In the genomic region with DNA sequence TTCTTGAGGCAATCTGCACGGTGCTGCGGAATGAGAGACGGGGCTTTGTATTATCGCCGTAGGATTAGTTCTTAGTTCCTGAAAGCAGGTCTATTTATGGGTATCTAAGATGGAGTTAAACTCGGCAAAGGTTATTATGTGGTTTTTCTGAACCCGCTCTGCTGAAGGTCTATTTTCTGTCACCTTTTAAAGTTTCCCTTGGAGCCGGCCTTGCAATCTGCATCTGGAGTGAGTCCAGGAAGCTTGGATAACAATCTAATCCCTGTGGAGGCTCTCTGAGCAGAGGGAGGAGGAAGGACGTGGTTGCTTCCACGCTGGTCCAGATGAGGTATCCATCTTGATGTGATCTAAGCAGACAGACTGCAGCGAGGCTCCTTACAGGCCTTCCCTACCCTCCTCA, we compare ENCODE assay signal across 14 mouse cellular contexts. TPM values are rescaled to one million over a fixed set of nuclear protein-coding genes. Genes with fewer than 3 reads are reported as not detected.
DNase-seq lines count a peak whose midpoint lies in the region; ATAC-seq and TF ChIP-seq lines count a peak whose summit lies in the region.
"Had no signal": no experiment of that assay in that cellular context is flagged by ENCODE, and none has a peak within 500 bp of the region (broad histone marks: within the 10 kb centered on the region; RNA-seq: fewer than 3 reads in every experiment).

No protein-coding gene starts in this region.

- H3K27me3 ChIP-seq in embryonic facial prominence, embryonic 12.5 days: peaks cover 4% of the 10 kb centered on the region; the same call in 1 of the 2 replicates
- H3K27me3 ChIP-seq in embryonic facial prominence, embryonic 10.5 days (replicated peaks; ENCODE audit: low read depth, poor library complexity, severe bottlenecking): peaks cover 21% of the 10 kb centered on the region
- 0 out of 2 replicates have a peak, but pooled peaks cover 4% of the 10 kb centered on the region for H3K27me3 ChIP-seq in kidney, postnatal 0 days (ENCODE audit: insufficient read depth, low read length)
- H3K27me3 ChIP-seq in midbrain, embryonic 11.5 days (ENCODE audit: control insufficient read depth, insufficient read depth, low read length): no peaks in the 10 kb centered on the region
- H3K27me3 ChIP-seq: hindbrain, embryonic 15.5 days had no signal

- WGBS in embryonic facial prominence, embryonic 12.5 days: 44% methylated on average over 11 of the region's 11 CpGs
- 60% methylated on average over 11 of the region's 11 CpGs for WGBS in embryonic facial prominence, embryonic 10.5 days
- WGBS in kidney, postnatal 0 days: 39% methylated on average over 11 of the region's 11 CpGs
- 34% methylated on average over 11 of the region's 11 CpGs for WGBS in midbrain, embryonic 11.5 days

- DNase-seq in embryonic facial prominence, embryonic 10.5 days (ENCODE audit: low spot score): no peak
- peak; percentile 16 for DNase-seq in kidney, postnatal 0 days (ENCODE audit: low spot score)
- DNase-seq in kidney, adult 8-10 months: no peak
- DNase-seq in midbrain, embryonic 11.5 days (ENCODE audit: low spot score, missing footprints): peak; percentile 88
- peak; percentile 49 for DNase-seq in retina, postnatal 7 days (ENCODE audit: low read depth, low spot score)
- no peak for DNase-seq in right cerebral cortex, adult 18-20 months
- DNase-seq in layer of hippocampus, adult 18-20 months (ENCODE audit: low spot score in 2 of 2): no peak
- DNase-seq: adrenal gland, postnatal 25 days; cerebellum, postnatal 25 days; left cerebral cortex, postnatal 4 days; liver, postnatal 0 days had no signal

- no peaks in the 10 kb centered on the region for H3K9me3 ChIP-seq in embryonic facial prominence, embryonic 12.5 days
- H3K9me3 ChIP-seq in embryonic facial prominence, embryonic 10.5 days: no peaks in the 10 kb centered on the region
- no peaks in the 10 kb centered on the region for H3K9me3 ChIP-seq in kidney, postnatal 0 days (replicated peaks; ENCODE audit: low read length)
- H3K9me3 ChIP-seq in midbrain, embryonic 11.5 days (ENCODE audit: control insufficient read depth, low read length): no peaks in the 10 kb centered on the region
- H3K9me3 ChIP-seq: heart, embryonic 15.5 days; hindbrain, embryonic 15.5 days had no signal

- peak overlapping the region; percentile 29; the same call in 1 of the 2 replicates for H3K4me2 ChIP-seq in embryonic facial prominence, embryonic 12.5 days (replicated peaks)
- 0 out of 2 replicates have a peak overlapping the region, but pooled peaks have one; percentile 3 for H3K4me2 ChIP-seq in kidney, postnatal 0 days (ENCODE audit: low read length)
- H3K4me2 ChIP-seq in midbrain, embryonic 11.5 days: peak overlapping the region; percentile 23; the same call in 1 of the 2 replicates
- H3K4me2 ChIP-seq: heart, embryonic 15.5 days; hindbrain, embryonic 15.5 days had no signal

- no peak for TF ChIP-seq CTCF in kidney, postnatal 0 days (IDR thresholded peaks at IDR 0.05; ENCODE audit: low read depth)

- H3K27ac ChIP-seq in embryonic facial prominence, embryonic 12.5 days: no peak overlapping the region
- no peak overlapping the region for H3K27ac ChIP-seq in embryonic facial prominence, embryonic 10.5 days (replicated peaks)
- H3K27ac ChIP-seq in kidney, postnatal 0 days: no peak overlapping the region
- no peak overlapping the region for H3K27ac ChIP-seq in midbrain, embryonic 11.5 days (ENCODE audit: low read depth, low read length)
- H3K27ac ChIP-seq: heart, embryonic 15.5 days; hindbrain, embryonic 15.5 days had no signal

- no peaks in the 10 kb centered on the region for H3K36me3 ChIP-seq in embryonic facial prominence, embryonic 12.5 days
- no peaks in the 10 kb centered on the region for H3K36me3 ChIP-seq in embryonic facial prominence, embryonic 10.5 days (replicated peaks)
- H3K36me3 ChIP-seq in kidney, postnatal 0 days (ENCODE audit: insufficient read depth, low read length): no peaks in the 10 kb centered on the region
- no peaks in the 10 kb centered on the region for H3K36me3 ChIP-seq in midbrain, embryonic 11.5 days (ENCODE audit: control insufficient read depth, insufficient read depth, low read length)
- H3K36me3 ChIP-seq: heart, embryonic 15.5 days; hindbrain, embryonic 15.5 days had no signal

- H3K4me1 ChIP-seq in embryonic facial prominence, embryonic 12.5 days: no peaks in the 10 kb centered on the region
- no peaks in the 10 kb centered on the region for H3K4me1 ChIP-seq in embryonic facial prominence, embryonic 10.5 days
- no peaks in the 10 kb centered on the region for H3K4me1 ChIP-seq in kidney, postnatal 0 days (replicated peaks; ENCODE audit: insufficient read depth, low read length)
- peaks cover 7% of the 10 kb centered on the region for H3K4me1 ChIP-seq in midbrain, embryonic 11.5 days (ENCODE audit: control insufficient read depth, insufficient read depth, low read length)
- H3K4me1 ChIP-seq: heart, embryonic 15.5 days had no signal

- no peak for ATAC-seq in embryonic facial prominence, embryonic 12.5 days (ENCODE audit: insufficient number of reproducible peaks, insufficient read depth, low FRiP score, low TSS enrichment)
- no peak for ATAC-seq in kidney, postnatal 0 days (replicated peaks; ENCODE audit: low FRiP score, low read depth)
- no peak for ATAC-seq in midbrain, embryonic 11.5 days (ENCODE audit: low FRiP score)
- ATAC-seq: liver, postnatal 0 days had no signal

- no peak overlapping the region for H3K4me3 ChIP-seq in embryonic facial prominence, embryonic 12.5 days
- no peak overlapping the region for H3K4me3 ChIP-seq in embryonic facial prominence, embryonic 10.5 days
- H3K4me3 ChIP-seq in kidney, postnatal 0 days (replicated peaks; ENCODE audit: low read depth, low read length): no peak overlapping the region
- H3K4me3 ChIP-seq in midbrain, embryonic 11.5 days (ENCODE audit: low read depth, low read length): no peak overlapping the region
- H3K4me3 ChIP-seq: heart, embryonic 15.5 days; hindbrain, embryonic 15.5 days had no signal

- no peak overlapping the region for H3K9ac ChIP-seq in embryonic facial prominence, embryonic 12.5 days
- H3K9ac ChIP-seq in kidney, postnatal 0 days (ENCODE audit: low read depth, low read length): no peak overlapping the region
- H3K9ac ChIP-seq in midbrain, embryonic 11.5 days (ENCODE audit: low read length): peak overlapping the region; percentile 4; the same call in 1 of the 2 replicates
- H3K9ac ChIP-seq: heart, embryonic 15.5 days; hindbrain, embryonic 15.5 days; liver, postnatal 0 days had no signal

RNA-seq across cellular contexts. Expression of a gene that starts 53.8 kb away (rescaled TPM):
- polyA plus RNA-seq in embryonic facial prominence, embryonic 12.5 days (2016; fragmentation: Nextera tagmentation; extraction: Ambion mirVana): 636 and 644 TPM in 2 replicates
- polyA plus RNA-seq in embryonic facial prominence, embryonic 10.5 days (2016; fragmentation: Nextera tagmentation; extraction: Ambion mirVana): 112 and 145 TPM in 2 replicates
- polyA plus RNA-seq in kidney, postnatal 0 days (2015; fragmentation: Nextera tagmentation; extraction: Ambion mirVana): 442 and 483 TPM in 2 replicates
- 176 and 180 TPM in 2 replicates for polyA plus RNA-seq in midbrain, embryonic 11.5 days (2014; fragmentation: Nextera tagmentation; extraction: Ambion mirVana)
- 1 to 10 TPM; 8.7 to 9.2 TPM for total RNA-seq in layer of hippocampus, adult 18-20 months (2021)

Comparison
In these comparisons a context has a peak if more than half of its experiments do, and no peak if none do; other contexts are left out.
1. DNase-seq: peak in kidney, postnatal 0 days (single experiment), midbrain, embryonic 11.5 days (single experiment) and retina, postnatal 7 days (single experiment); none in embryonic facial prominence, embryonic 10.5 days (single experiment), kidney, adult 8-10 months (0 of 2), right cerebral cortex, adult 18-20 months (single experiment) and layer of hippocampus, adult 18-20 months (0 of 2).
2. Peak in every context shown above with its lines, with median percentiles within 50 percentile points of each other: H3K4me2 ChIP-seq.